Mouse (Mus musculus) T-helper 17 cell (primary cell): ENCODE data around the gene Dpf1.

Experiments used
- in situ Hi-C, 2 experiments: fragments of 300-600 bp; cut with MboI, MseI; formaldehyde crosslinking; loops; 1 replicate in 1 of 2; 2 replicates in 1 of 2; pipeline ENCODE4 v1.15.1; 2025; ENCODE audit warnings: high pct_unique_total_duplicates in 2 of 2

Dpf1 gene

DNA sequence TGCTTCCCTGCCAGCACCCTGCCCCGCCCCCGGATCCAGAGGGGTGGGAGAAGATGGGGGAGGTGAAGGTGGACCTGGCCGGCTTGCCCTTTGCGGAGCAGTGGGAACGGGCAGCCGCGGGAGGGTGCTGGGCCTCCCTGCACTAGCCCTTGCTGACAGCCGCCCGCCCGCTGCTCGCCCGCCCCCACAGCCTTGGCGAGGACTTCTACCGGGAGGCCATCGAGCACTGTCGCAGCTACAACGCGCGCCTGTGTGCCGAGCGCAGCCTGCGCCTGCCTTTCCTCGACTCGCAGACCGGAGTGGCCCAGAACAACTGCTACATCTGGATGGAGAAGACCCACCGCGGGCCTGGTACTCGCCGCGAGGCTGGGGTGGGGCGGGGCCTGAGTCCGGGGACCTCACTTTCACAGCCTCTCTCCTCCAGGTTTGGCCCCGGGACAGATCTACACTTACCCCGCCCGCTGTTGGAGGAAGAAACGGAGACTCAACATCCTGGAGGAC lies 5.5 kb downstream of the Dpf1 start:
- in situ Hi-C loops: no loop called here

DNA sequence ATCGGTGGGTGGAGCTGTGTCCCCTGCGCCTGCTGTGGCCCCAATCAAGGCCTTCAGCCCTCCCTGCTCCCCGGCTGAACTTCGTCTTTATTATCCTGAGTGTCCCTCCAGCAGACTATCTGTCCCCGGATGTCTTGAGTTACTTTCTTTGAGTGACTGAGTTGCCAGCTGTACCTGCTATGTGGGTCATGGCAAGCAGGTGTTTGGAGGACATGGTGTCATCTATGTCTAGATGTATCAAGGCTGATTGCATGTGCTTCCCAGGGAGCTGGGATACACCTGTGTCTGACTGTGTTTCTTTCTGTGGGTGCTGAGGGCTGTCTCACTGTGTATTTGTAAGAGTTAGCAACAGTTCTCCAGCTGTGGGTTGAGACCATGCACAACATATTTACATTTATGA lies 6.0 kb downstream of the Dpf1 start:
- in situ Hi-C loops: no loop called here

DNA sequence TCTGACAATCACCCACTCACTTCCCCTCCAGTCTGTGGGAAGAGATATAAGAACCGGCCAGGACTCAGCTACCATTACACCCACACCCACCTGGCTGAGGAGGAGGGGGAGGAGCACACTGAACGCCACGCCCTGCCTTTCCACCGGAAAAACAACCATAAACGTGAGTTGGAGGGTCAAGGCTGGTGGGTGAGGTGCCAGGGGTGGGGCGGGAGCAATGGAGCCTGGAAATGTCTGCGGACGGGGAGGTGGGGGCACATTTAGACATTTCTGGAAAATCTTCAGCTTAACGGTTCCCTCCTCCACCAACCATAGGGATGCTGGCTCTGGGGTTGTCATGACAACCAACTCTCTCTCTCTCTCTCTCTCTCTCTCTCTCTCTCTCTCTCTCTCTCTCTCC lies 9.3 kb downstream of the Dpf1 start:
- in situ Hi-C loops: no loop called here

DNA sequence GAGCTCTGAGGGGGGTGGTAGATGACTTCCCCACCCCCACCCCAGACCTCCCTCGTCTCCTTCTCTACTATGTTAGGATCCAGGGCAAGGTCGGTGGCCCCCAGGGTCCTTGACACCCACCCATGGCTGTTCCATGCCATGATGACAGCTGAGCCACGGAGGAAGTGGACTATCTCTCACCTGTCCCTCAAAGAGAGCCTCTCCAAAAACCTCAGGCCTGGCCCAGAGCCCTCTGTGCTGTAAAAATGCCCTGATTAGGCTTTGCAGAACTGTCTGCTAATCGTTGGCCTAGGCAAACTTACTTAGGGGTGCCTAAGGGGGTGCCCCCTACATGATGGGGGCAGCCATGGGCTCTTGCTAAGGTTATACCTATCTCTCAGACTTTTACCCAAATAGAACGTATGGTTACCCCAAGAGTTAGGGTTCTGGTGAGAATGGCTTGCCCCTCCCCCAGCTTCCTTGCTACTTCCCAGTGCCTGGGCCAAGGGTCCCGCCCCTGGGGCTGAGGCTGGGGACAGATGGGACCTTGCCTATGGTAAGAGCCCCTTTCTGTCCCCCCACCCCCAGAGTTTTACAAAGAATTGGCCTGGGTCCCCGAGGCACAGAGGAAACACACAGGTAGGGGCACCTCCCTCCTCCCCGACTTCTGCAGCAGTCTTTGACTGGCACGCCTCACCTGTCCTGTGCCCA lies 10.0 kb downstream of the Dpf1 start:
- in situ Hi-C loops: no loop called here

DNA sequence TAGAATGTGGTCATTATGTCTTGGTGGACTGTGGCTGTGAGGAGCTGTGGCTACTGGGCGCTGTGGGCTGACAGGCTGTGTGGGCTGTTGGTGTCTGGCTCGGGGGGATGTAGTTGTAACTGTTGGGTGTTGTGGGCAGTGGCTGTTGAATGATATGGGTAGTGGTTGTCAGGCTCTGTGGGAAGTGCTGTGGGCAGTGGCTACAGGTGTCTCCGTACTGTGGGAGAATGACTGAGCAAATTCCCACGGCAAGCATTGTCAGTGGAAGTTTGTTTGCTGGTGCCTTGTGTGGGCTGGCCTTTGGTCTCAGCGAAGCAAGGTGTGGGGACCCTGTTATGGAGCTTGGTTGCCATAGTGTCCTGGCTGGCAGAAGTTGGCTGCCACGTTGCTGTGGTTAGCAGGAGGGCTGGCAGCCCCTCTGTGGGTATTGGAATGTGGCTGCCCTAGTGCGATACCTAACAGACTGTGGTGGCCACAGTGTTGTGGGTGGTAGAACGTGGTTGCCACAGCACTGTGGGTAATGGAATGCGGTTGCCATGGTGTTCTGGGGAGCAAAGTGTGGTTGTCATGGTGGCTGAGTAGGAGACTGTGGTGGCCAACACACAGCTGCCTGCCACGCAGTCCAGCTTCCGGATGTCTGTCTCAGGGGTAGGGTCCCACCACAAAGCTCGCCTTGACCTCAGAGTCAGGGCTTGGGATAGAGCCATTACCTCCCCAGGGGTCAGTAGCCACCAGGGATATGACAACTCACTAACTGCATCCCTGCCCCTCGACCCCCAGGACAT lies 11.3 kb downstream of the Dpf1 start:
- in situ Hi-C loops: no loop called here

DNA sequence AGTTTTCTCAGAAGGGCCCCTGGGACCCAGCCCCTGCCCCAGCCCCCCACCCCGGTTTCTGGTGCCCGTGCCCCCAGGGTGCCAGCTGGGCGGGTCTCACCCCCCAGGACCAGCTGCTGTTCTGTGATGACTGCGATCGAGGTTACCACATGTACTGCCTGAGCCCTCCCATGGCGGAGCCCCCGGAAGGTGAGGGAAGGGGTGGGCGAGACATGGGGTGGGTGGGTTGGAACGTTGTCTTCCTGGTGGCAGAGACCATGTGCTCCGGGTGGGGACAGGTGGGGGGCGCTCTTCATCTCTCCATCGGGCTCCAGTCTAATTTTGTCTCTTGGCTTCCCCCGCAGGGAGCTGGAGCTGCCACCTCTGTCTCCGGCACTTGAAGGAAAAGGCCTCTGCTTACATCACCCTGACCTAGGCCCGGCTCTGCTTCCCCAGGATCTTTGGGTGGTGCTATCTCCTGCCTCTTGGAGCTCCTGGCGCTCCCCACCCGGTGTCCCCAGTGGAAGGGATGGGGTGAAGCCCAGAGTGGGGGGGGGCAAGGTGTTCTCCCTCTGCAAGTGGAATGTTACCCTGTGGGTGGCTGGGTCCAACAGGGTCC lies 12.5 kb downstream of the Dpf1 start:
- in situ Hi-C loops: no loop called here

DNA sequence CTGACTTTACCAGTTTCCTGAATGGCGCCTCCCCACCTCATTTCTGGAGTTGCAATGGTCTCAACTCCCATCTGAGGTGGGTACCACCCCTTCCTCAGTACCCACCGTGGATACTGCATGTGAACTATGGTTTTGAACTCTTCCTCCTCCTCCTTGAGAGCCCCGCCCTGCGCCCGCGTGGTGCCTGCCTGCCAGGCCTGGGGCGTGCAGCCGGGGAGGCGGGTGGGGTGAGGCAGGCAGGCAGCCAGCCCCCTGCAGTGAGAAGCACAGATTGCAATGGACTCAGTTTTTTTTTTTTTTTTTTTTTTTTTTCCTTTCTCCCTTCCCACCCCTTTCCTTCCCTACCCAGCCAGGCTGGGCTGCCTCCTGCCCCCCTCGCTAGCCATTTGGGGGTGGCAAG lies 13.2 kb downstream of the Dpf1 start:
- in situ Hi-C loops: no loop called here

DNA sequence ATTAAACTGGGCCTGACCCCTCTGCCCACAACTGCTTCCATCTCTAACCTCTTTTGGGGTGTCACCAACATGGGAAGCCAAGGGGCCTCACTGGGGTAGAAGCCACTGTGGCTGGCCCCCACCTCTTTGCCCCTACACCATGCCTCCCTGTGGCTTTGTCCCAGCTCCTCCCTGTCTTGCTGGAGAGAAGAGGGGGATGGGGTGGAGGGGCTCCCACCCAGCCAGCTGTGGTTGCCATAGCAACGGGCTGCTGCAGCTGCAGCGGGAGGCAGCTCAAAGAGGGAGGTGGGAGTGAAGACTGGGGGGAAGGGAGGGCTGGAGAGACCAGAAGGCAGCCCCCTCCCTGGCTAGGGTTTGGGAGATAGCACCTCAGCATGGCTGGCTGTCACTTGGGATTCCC lies 13.8 kb downstream of the Dpf1 start:
- in situ Hi-C loops: no loop called here

DNA sequence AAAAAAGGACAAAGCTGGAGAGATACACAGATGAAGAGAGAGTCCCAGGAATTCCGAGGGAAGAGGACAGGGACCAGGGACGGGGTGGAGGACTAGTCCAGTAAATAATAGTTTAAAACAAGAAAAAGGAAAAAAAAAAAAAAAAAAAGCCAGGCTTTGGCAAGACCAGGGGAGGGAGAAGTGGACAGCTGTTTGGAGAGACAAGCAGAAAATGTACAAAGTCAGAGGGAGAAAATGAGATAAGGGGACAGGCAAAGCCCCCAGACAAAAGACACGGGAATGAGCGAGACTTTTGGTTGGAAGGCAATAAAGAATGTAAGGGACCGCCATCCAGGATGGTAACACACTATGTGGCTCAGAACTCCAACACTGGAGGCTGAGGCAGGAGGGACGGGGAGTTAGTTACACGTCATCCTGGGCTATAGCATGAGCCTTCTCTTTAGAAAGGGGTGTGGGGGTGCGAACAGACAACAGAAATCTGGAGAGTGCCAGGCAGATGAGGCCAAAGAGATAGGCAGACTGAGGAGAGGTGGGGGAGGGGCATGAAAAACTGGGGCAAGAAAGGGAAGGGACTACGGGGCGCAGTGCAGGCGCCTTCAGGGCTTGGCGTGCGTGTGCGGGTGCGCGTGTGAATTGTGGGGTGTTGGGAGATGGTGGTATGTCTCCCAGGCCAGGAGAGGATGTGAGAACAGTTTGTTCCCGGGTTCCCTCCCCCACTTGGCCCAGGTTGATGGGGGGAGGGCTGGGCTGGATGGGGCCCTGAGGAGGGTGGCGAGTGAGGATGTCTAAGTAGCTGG lies 14.6 kb downstream of the Dpf1 start:
- in situ Hi-C loops: no loop called here

DNA sequence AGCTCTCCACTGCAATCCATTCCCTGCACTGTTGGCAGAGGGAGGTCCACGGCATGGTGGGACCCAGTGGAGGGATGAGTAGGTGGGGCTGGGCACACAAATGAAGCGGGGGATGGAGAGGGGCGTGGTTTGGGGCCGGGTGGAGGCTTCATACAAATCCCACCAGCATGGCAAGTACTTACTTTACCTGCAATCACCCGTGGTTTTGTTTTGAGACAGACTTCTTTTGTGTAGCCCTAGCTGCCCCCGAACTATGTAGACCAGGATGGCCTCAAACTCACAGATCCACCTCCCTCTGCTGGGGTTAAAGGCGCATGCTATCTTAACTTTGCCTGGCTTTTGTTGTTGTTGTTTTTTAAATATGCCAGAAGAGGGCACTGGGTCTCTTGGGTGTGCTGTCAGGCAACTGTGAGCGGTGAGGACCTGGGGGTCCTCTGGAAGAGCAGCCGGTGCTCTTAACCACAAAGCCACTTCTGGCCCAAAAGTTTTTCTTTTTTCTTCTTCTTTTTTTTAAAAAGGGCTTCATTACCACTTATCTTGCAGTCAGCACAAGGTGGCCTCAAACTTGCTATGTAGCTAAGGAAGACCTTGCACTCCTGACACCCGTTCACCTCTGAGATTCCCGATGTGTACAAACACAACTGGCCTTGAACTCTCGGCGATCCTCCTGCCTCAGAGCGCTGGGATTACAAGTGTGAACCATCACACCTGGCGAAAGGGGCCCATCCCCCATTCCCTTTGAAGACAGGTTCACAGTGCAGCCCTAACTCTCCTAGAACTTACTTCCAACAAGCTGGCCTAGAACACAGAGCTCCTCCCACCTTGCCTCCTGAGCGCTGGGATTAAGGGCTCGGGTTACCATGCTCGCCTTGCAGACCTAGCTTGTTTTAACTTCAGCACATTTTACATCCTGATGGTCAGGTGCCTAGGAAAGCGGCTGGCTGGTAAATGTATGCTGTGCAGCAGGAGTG lies 15.9 kb downstream of the Dpf1 start:
- in situ Hi-C loops: no loop called here

DNA sequence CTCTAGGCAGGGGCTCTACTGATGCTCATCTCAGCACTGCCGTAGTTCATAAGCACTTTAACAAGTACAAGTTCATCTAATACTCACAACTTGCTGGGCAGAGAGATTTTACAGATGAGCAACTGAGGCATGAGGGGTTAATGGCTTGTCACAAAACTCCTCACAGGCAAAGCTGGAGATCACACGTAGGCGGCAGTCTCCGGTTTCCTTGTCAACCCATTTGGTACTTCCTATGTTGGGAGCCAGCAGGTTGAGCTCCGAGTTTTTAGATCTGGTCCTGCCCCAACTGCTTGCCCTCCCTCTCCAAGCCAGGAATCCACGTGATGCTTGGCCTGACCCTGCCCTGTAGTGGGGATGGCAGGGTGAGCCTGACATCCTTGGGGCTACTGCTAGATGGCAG lies 23.3 kb downstream of the Dpf1 start:
- in situ Hi-C loops: no loop called here

DNA sequence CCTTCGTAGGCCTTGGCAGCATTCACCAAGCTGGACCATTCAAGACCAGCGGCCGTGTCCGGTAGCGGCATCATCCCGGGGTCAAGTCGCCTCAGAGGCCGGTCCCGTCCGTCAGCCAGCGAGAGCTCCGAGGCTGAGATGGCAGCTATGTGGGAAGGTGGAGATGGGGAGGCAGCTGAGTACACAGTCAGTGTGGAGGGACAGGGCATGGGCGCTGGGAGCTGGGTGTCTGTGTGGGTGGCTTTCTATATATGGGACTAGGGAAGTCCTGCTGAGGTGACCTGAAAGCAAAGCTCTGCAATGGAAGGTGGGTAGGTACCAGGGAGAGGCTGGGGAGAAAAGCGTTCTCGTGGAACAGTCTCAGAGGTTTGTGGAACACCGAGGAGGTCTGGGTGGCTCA lies 25.2 kb downstream of the Dpf1 start:
- in situ Hi-C loops: no loop called here

DNA sequence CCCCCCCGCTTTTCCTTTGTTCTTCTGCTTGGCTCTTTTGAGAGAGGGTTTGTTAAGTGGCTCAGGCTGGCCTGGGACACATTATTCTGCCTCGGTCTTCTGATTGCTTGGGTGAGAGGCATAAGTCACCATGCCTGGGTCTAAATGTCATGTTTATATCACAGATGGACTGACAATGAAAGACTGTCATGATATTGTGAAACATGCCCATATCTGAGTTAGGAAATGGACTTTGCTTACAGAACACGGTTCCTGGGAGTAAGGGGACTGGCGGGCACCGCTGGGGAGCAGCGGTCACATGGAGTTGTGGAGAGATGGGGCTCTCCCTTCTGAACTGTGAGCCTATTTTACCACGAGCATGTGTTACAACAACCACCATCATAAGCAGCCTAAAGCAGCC lies 30.4 kb downstream of the Dpf1 start:
- in situ Hi-C loops: loop anchor here in 1 of 2 experiments (10.0 kb wide), 1 partner anchor 1059 kb away; the partner anchor contains the start of gene Eid2b

DNA sequence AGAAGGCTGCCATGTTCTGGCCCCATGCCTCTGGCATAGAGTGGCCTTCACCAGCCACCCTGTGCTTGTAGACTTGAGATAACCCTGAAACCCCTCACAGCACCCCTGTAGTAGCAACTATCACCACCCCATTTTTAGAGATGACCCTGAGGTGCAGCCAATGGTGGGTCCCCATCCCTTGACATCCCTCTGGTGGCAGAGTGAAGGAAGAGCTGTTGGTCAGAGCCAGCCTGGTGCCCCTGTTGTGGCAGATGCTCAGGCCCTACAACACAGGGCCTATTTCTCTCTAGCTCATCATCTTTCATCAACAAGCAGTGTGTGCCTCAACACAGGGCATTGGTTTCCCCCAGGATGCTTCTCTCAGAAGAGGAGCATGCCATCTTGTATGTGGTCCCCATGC lies 31.5 kb downstream of the Dpf1 start:
- in situ Hi-C loops: loop anchor here in 1 of 2 experiments (10.0 kb wide), 1 partner anchor 1060 kb away; the partner anchor contains the start of gene Eid2b

DNA sequence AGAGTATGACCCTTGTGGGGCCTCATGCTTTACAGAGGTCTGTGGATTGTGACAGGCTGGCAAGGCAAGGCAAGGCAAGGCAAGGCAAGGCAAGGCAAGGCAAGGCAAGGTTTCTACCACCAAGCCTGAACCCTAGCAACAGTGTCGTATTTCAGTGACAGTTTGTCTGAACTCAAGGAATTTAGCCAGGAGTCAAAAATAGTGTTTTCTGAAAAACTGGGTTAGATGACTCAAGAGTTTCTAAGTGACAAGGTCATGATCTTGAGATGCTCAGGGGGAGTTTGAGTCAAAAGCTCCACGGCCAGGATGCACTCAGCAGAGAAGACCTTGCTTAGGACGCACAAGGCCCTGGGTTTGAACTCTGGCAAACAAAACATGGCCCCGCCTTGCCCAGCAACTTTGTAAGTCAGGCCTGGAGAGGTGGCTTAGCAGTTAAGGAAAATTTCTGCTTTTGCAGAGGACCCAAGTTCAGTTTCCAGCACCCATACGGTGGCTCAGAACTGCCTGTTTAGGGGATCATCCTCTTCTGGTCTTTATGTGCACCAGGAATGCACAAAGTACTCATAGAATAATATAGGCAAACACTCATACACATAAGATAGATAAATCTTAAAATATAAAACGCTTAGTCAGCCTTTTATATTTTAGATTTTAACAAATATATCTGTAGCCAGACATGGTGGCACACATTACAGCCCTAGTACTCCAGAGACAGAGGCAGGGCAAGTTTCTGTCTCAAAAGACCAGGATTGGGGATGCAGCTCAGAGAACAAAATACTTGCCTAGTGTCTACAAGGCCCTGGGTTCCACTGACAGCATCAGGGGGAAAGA lies 32.3 kb downstream of the Dpf1 start:
- in situ Hi-C loops: loop anchor here in 1 of 2 experiments (10.0 kb wide), 1 partner anchor 1061 kb away; the partner anchor contains the start of gene Eid2b

DNA sequence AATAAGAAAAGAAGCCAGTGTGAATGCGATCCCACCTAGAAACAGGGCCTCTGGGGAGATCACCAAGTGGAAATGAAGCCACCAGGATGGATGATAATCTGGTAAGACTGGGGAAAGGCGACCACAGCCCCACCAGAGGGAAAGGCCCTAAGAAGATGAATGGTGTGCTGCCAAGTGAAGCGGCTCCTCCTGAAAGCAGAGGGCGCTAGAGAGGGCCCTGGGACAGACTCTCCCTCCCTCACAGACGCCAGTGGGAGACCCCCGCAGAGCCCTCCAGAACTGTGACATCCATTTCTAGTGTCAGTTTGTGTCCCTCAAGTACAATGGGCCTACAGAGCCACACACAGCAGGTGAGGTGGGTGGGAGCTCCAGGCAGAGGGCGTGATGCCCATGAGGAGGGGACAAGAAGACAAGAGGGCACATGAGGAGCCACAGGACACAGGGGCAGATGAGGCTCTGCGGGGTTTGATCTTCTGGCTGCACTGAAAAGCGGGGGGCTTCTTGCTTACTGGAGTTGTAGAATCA lies 33.1 kb downstream of the Dpf1 start:
- in situ Hi-C loops: loop anchor here in 1 of 2 experiments (10.0 kb wide), 1 partner anchor 1062 kb away; the partner anchor contains the start of gene Eid2b

DNA sequence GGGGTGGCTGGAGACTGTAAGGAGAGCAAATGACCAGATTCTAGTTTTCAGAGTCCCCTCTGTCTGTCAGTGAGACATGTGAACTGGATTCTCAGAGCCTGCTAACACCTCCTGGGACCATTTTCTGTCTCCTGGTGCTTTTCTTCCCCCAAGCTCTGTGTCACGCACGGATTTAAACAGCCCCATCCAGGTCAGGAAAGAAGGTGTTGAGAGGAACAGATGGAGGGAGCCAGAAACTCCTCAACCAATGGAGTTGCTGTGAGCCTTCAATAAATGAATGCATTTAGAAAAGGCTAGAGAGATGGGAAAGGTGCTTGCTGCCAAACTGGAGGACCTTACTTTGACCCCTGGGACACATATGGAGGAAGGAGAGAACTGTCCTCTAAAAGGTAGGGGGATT lies 34.0 kb downstream of the Dpf1 start:
- in situ Hi-C loops: loop anchor here in 1 of 2 experiments (10.0 kb wide), 1 partner anchor 1063 kb away; the partner anchor contains the start of gene Eid2b

DNA sequence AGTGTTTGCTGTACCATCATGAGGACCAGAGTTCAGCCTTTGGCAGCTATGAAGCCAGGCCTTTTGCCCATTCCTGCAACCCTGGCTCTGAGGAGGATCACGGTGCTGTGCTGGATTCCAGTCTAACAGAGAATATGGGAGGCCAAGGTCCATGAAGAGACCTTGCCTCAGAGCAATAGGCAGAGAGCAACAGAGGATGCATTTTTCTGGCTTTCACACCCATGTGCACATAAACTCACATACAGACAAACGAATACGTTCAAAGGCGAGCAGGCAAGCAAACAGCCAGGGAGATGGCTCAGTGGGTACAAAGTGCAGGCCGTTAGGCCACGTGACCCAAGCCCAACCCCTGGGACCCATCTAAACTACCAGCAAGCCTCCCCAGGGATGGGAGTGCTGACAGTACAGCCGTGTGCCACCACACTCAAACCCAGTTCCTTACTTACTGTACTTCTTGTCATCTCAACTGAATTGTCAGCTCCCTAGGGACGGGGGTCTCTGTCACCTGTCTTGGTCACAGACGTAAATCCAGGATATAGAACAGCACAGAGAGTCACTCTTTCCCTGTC lies 34.7 kb downstream of the Dpf1 start:
- in situ Hi-C loops: loop anchor here in 1 of 2 experiments (10.0 kb wide), 1 partner anchor 1064 kb away; the partner anchor contains the start of gene Eid2b
